25 mouse cellular contexts compared by ENCODE assay signal in genomic region chr4:75300205-75300972, GRCm38 (mm10). TPM values are rescaled to one million over a fixed set of nuclear protein-coding genes. Genes with fewer than 3 reads are reported as not detected.
A peak's percentile ranks its signal among the peaks of the same experiment; 100 is the strongest.
DNase-seq lines count a peak whose midpoint lies in the region; ATAC-seq and TF ChIP-seq lines count a peak whose summit lies in the region.
"Had no signal": no experiment of that assay in that cellular context is flagged by ENCODE, and none has a peak within 500 bp of the region (broad histone marks: within the 10 kb centered on the region; RNA-seq: fewer than 3 reads in every experiment).

No protein-coding gene starts in this region.

- no peak overlapping the region for H3K4me3 ChIP-seq in heart, embryonic 10.5 days
- no peak overlapping the region for H3K4me3 ChIP-seq in ES-E14 (ENCODE audit: insufficient read depth in 1 of 2, low read depth in 1 of 2, low read length in 2 of 2, poor library complexity in 1 of 2, severe bottlenecking in 1 of 2)
- H3K4me3 ChIP-seq: embryonic facial prominence, embryonic 13.5 days; embryonic facial prominence, embryonic 15.5 days; erythroblast, embryonic 14.5 days; forebrain, embryonic 13.5 days; forebrain, embryonic 15.5 days had no signal

- H3K27me3 ChIP-seq in heart, embryonic 10.5 days (ENCODE audit: insufficient read depth, poor library complexity, severe bottlenecking): no peaks in the 10 kb centered on the region
- H3K27me3 ChIP-seq: CH12.LX; embryonic facial prominence, embryonic 13.5 days; embryonic facial prominence, embryonic 15.5 days; forebrain, embryonic 13.5 days; forebrain, embryonic 15.5 days had no signal

- peak; percentile 43 for DNase-seq in heart, adult 11 months
- DNase-seq in heart, embryonic 10.5 days (ENCODE audit: low spot score): no peak
- peak; percentile 38 for DNase-seq in ES-E14 (ENCODE audit: low read depth, low spot score)
- DNase-seq in ZHBTc4 (ENCODE audit: low read depth, low spot score): peak; percentile 83
- DNase-seq in layer of hippocampus, adult 9-11 months: no peak
- DNase-seq: adrenal gland, adult 2 months; adrenal gland, postnatal 10 days; adrenal gland, postnatal 25 days; B cell, adult 2 months; cerebellum, adult 11 months; cerebellum, adult 18-20 months; cerebellum, adult 8-10 months; cerebellum, adult 9-11 months; cerebellum, postnatal 14 days; cerebellum, postnatal 36 days; embryo, embryonic 11 days; forebrain, postnatal 0 days had no signal

- no peaks in the 10 kb centered on the region for H3K36me3 ChIP-seq in heart, embryonic 10.5 days
- no peaks in the 10 kb centered on the region for H3K36me3 ChIP-seq in ES-E14 (ENCODE audit: control insufficient read depth, insufficient read depth, low read length, poor library complexity, severe bottlenecking)
- H3K36me3 ChIP-seq: embryonic facial prominence, embryonic 13.5 days; embryonic facial prominence, embryonic 15.5 days; forebrain, embryonic 15.5 days had no signal

- no peak for ATAC-seq in megakaryocyte progenitor cell, adult 5-6 weeks (replicated peaks; ENCODE audit: poor library complexity)
- ATAC-seq: CD4-positive, CD25-positive, alpha-beta regulatory T cell, adult 4 months; forebrain, embryonic 13.5 days; forebrain, embryonic 15.5 days; forebrain, postnatal 0 days had no signal

- H3K9ac ChIP-seq in ES-E14 (ENCODE audit: insufficient read depth, low read depth, low read length, poor library complexity, severe bottlenecking): no peak overlapping the region
- H3K9ac ChIP-seq: embryonic facial prominence, embryonic 13.5 days; embryonic facial prominence, embryonic 15.5 days; forebrain, embryonic 13.5 days; forebrain, embryonic 15.5 days; forebrain, postnatal 0 days had no signal

- H3K27ac ChIP-seq in heart, embryonic 10.5 days: no peak overlapping the region
- H3K27ac ChIP-seq in ES-E14 (ENCODE audit: insufficient read depth, low read depth, low read length, poor library complexity, severe bottlenecking): peak overlapping the region; percentile 93
- H3K27ac ChIP-seq: embryonic facial prominence, embryonic 13.5 days; embryonic facial prominence, embryonic 15.5 days; forebrain, embryonic 13.5 days; forebrain, embryonic 15.5 days had no signal

- in situ Hi-C loops in ES-E14 (cut with MboI; ENCODE audit: low sequenced_read_pairs in 2 of 2, unreplicated experiment in 2 of 2): no loop called here

- 80% methylated on average over 1 of the region's 1 CpGs for WGBS in heart, embryonic 10.5 days

- H3K9me3 ChIP-seq in heart, embryonic 10.5 days: no peaks in the 10 kb centered on the region
- H3K9me3 ChIP-seq in ES-E14 (ENCODE audit: control insufficient read depth, insufficient read depth, low read depth, low read length): peaks cover 2% of the 10 kb centered on the region; the same call in 1 of the 2 replicates
- H3K9me3 ChIP-seq: embryonic facial prominence, embryonic 13.5 days; embryonic facial prominence, embryonic 15.5 days; forebrain, embryonic 13.5 days; forebrain, embryonic 15.5 days had no signal

- no peaks in the 10 kb centered on the region for H3K4me1 ChIP-seq in heart, embryonic 10.5 days
- peaks cover 0 to 3% of the 10 kb centered on the region in 2 experiments; a peak in 1 of 4 replicates for H3K4me1 ChIP-seq in ES-E14 (ENCODE audit: control insufficient read depth in 2 of 2, insufficient read depth in 2 of 2, low read length in 2 of 2, poor library complexity in 1 of 2)
- H3K4me1 ChIP-seq: embryonic facial prominence, embryonic 13.5 days; embryonic facial prominence, embryonic 15.5 days; forebrain, embryonic 13.5 days; forebrain, embryonic 15.5 days had no signal

TF ChIP-seq in ES-E14, 5 proteins besides CTCF, POLR2A, EP300 and RAD21:
- TF ChIP-seq ZNF384 (IDR thresholded peaks at IDR 0.05; ENCODE audit: low read depth, low read length) (peak; percentile 91), HCFC1 (IDR thresholded peaks at IDR 0.05; ENCODE audit: borderline replicate concordance, insufficient read depth, low read length) (no peak)

RNA-seq across cellular contexts. Expression of gene Dmac1, which starts 22.3 kb away (rescaled TPM):
- polyA plus RNA-seq in heart, embryonic 10.5 days (2016; fragmentation: Nextera tagmentation; extraction: Ambion mirVana): 85.4 and 91.6 TPM in 2 replicates
- total RNA-seq in ES-E14 (2012; rRNA removed): 56.6 and 66.7 TPM in 2 replicates
- total RNA-seq in megakaryocyte progenitor cell, adult 5-6 weeks (2015): 102 and 112 TPM in 2 replicates
- total RNA-seq in megakaryocyte progenitor cell, adult 5-6 weeks (2017): 76.3 and 91.6 TPM in 2 replicates

Comparison
In these comparisons a context has a peak if more than half of its experiments do, and no peak if none do; other contexts are left out.
1. DNase-seq: peak in heart, adult 11 months (single experiment), ES-E14 (single experiment) and ZHBTc4 (single experiment); none in heart, embryonic 10.5 days (single experiment) and layer of hippocampus, adult 9-11 months (single experiment).